Mouse (Mus musculus): ENCODE measurements around the gene Igsf9. TPM values are rescaled to one million over a fixed set of nuclear protein-coding genes. Genes with fewer than 3 reads are reported as not detected.

Gene Igsf9
- polyA plus RNA-seq, 1 experiment, result 0.77 TPM

DNA sequence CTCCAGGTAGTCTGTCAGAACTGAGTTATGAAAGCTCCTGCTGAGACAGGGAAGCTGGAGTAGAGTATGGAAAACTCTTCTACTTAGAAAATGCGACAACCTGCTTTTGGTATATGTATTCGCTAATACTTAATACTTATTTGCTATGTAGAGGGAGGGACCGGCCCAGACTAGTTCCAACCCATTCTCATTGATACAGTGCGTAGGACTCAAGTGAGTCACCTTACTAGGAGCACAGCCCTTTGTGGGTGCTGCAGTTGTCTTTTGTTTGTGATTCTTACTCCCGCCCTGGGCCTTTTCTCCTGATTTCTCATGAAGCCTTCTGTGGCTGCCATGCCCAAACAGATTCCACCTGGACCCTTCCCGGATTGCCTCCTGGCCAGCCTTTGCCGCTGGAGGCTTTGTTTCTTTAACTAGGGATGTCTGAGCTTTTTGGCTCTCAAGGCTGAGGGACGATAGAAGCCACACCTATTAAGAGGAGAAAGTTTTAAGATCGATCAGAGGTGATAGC, 39.6 kb upstream of the Igsf9 start:
- TF ChIP-seq MYOG (IDR thresholded peaks at IDR 0.05; ENCODE audit: control insufficient read depth in 1 of 3, insufficient read depth in 1 of 3, insufficient read length in 2 of 3, low read depth in 2 of 3) (no peak), SRF (IDR thresholded peaks at IDR 0.05; ENCODE audit: control insufficient read depth, insufficient read length, low read depth) (no peak), E2F4 (IDR thresholded peaks at IDR 0.05; ENCODE audit: insufficient read depth) (no peak), TCF12 (IDR thresholded peaks at IDR 0.05; ENCODE audit: insufficient read depth, poor library complexity, severe bottlenecking) (no peak), TCF3 (IDR thresholded peaks at IDR 0.05; ENCODE audit: insufficient read length, low read depth) (no peak), POLR2A (IDR thresholded peaks at IDR 0.05; ENCODE audit: insufficient read length, low read depth) (no peak), POLR2AphosphoS2 (IDR thresholded peaks at IDR 0.05; ENCODE audit: insufficient read length, low read depth) (no peak), MAX (IDR thresholded peaks at IDR 0.05; ENCODE audit: low read depth) (no peak), CEBPB (IDR thresholded peaks at IDR 0.05; ENCODE audit: insufficient read depth, poor library complexity, severe bottlenecking) (no peak), MYOD1 (IDR thresholded peaks at IDR 0.05; ENCODE audit: control insufficient read depth in 1 of 3, insufficient read length in 2 of 3, low read depth in 2 of 3) (no peak), USF1 (IDR thresholded peaks at IDR 0.05; ENCODE audit: low read depth) (no peak), REST (IDR thresholded peaks at IDR 0.05; ENCODE audit: insufficient read depth, insufficient read length) (no peak)
- Histone ChIP-seq H3K4me2 (ENCODE audit: low read depth) (no peak overlapping the region), H3K27me3 (ENCODE audit: control insufficient read depth, insufficient read depth, insufficient read length) (no peaks in the 10 kb centered on the region), H3K79me2 (ENCODE audit: control insufficient read depth, insufficient read depth) (no peaks in the 10 kb centered on the region), H3K36me3 (ENCODE audit: control insufficient read depth, insufficient read depth) (no peaks in the 10 kb centered on the region), H3ac (ENCODE audit: control insufficient read depth, insufficient read length) (no peak overlapping the region), H3K4me3 (no peak overlapping the region)

DNA sequence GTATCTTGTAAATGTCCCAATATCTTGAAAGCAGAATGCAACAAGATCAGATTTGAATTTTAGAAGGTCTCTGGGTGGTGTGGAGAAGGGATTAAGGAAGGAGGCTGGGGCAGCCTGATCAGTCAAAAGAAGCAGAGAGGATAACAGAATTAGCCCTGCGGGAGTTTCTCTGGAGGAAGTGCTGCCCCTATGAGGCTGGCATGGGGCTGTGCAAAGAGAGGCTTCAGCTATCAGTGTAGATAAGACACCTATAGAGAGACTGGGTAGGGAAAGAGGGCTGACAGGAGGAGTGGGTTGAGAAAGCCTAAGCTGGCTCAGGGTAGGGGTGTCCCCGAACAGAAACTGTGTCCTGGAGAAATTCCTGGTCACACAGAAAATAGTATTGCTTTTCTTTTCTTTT, 31.4 kb upstream of the Igsf9 start:
- H3K4me3 ChIP-seq, result no peak overlapping the region
- TF ChIP-seq MYOD1 (IDR thresholded peaks at IDR 0.05; ENCODE audit: control insufficient read depth in 1 of 3, insufficient read length in 2 of 3, low read depth in 2 of 3) (no peak), TCF3 (IDR thresholded peaks at IDR 0.05; ENCODE audit: insufficient read length, low read depth) (no peak), REST (IDR thresholded peaks at IDR 0.05; ENCODE audit: insufficient read depth, insufficient read length) (no peak), E2F4 (IDR thresholded peaks at IDR 0.05; ENCODE audit: insufficient read depth) (no peak), POLR2A (IDR thresholded peaks at IDR 0.05; ENCODE audit: insufficient read length, low read depth) (no peak), MAX (IDR thresholded peaks at IDR 0.05; ENCODE audit: low read depth) (no peak), MYOG (IDR thresholded peaks at IDR 0.05; ENCODE audit: control insufficient read depth in 1 of 3, insufficient read depth in 1 of 3, insufficient read length in 2 of 3, low read depth in 2 of 3) (no peak), TCF12 (IDR thresholded peaks at IDR 0.05; ENCODE audit: insufficient read depth, poor library complexity, severe bottlenecking) (no peak), POLR2AphosphoS2 (IDR thresholded peaks at IDR 0.05; ENCODE audit: insufficient read length, low read depth) (no peak), SRF (IDR thresholded peaks at IDR 0.05; ENCODE audit: control insufficient read depth, insufficient read length, low read depth) (no peak), USF1 (IDR thresholded peaks at IDR 0.05; ENCODE audit: low read depth) (no peak), CEBPB (IDR thresholded peaks at IDR 0.05; ENCODE audit: insufficient read depth, poor library complexity, severe bottlenecking) (no peak)
- peak overlapping the region; percentile 6 for H3K4me2 ChIP-seq (ENCODE audit: low read depth)
- H3K36me3 ChIP-seq (ENCODE audit: control insufficient read depth, insufficient read depth), result no peaks in the 10 kb centered on the region
- no peaks in the 10 kb centered on the region for H3K27me3 ChIP-seq (ENCODE audit: control insufficient read depth, insufficient read depth, insufficient read length)
- no peaks in the 10 kb centered on the region for H3K79me2 ChIP-seq (ENCODE audit: control insufficient read depth, insufficient read depth)
- H3ac ChIP-seq (ENCODE audit: control insufficient read depth, insufficient read length), result no peak overlapping the region

DNA sequence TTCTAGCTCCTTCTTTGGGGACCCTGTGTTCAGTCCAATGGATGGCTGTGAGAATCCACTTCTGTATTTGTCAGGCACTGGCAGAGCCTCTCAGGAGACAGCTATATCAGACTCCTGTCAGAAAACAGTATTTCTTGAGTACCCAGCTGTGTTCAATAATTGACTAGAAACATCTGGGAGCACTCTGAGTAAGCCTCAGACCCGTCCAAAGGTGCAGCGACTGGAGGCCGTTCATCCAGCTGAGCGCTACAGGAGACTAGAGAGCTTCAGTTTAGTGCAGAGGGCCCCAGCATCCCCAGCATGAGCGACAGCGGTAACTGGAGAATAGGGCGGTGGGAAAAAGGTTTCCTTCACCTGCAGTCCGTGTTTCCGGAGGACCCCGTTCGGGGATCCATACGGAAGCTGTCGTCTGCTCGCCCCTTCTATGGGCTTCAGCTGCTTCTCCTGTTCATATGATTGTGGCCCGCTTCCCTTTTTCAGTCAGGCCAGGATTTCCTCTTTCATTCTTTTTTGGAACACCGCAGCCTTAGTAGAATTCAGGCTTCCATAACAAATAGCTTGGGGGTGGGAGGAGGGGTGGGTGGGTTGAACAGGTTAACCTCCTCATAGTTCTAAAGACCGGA, 30.6 kb upstream of the Igsf9 start:
- H3K4me3 ChIP-seq, result no peak overlapping the region
- H3K27me3 ChIP-seq (ENCODE audit: control insufficient read depth, insufficient read depth, insufficient read length), result no peaks in the 10 kb centered on the region
- H3K79me2 ChIP-seq (ENCODE audit: control insufficient read depth, insufficient read depth), result no peaks in the 10 kb centered on the region
- H3K4me2 ChIP-seq (ENCODE audit: low read depth), result no peak overlapping the region
- no peaks in the 10 kb centered on the region for H3K36me3 ChIP-seq (ENCODE audit: control insufficient read depth, insufficient read depth)
- TF ChIP-seq USF1 (IDR thresholded peaks at IDR 0.05; ENCODE audit: low read depth), result no peak
- TF ChIP-seq MAX (IDR thresholded peaks at IDR 0.05; ENCODE audit: low read depth), result no peak
- no peak for TF ChIP-seq REST (IDR thresholded peaks at IDR 0.05; ENCODE audit: insufficient read depth, insufficient read length)
- no peak for TF ChIP-seq CEBPB (IDR thresholded peaks at IDR 0.05; ENCODE audit: insufficient read depth, poor library complexity, severe bottlenecking)
- TF ChIP-seq E2F4 (IDR thresholded peaks at IDR 0.05; ENCODE audit: insufficient read depth), result no peak
- no peak for TF ChIP-seq TCF3 (IDR thresholded peaks at IDR 0.05; ENCODE audit: insufficient read length, low read depth)
- no peak for TF ChIP-seq SRF (IDR thresholded peaks at IDR 0.05; ENCODE audit: control insufficient read depth, insufficient read length, low read depth)
- TF ChIP-seq TCF12 (IDR thresholded peaks at IDR 0.05; ENCODE audit: insufficient read depth, poor library complexity, severe bottlenecking), result no peak
- TF ChIP-seq POLR2A (IDR thresholded peaks at IDR 0.05; ENCODE audit: insufficient read length, low read depth), result no peak
- no peak for TF ChIP-seq POLR2AphosphoS2 (IDR thresholded peaks at IDR 0.05; ENCODE audit: insufficient read length, low read depth)
- no peak for TF ChIP-seq MYOD1 (IDR thresholded peaks at IDR 0.05; ENCODE audit: control insufficient read depth in 1 of 3, insufficient read length in 2 of 3, low read depth in 2 of 3)
- no peak for TF ChIP-seq MYOG (IDR thresholded peaks at IDR 0.05; ENCODE audit: control insufficient read depth in 1 of 3, insufficient read depth in 1 of 3, insufficient read length in 2 of 3, low read depth in 2 of 3)
- no peak overlapping the region for H3ac ChIP-seq (ENCODE audit: control insufficient read depth, insufficient read length)

GRCm38 (mm10) chr1:172452911-172453310, 28.7 kb upstream of the Igsf9 start:
- Histone ChIP-seq H3K36me3 (ENCODE audit: control insufficient read depth, insufficient read depth) (no peaks in the 10 kb centered on the region), H3K27me3 (ENCODE audit: control insufficient read depth, insufficient read depth, insufficient read length) (no peaks in the 10 kb centered on the region), H3K79me2 (ENCODE audit: control insufficient read depth, insufficient read depth) (no peaks in the 10 kb centered on the region), H3ac (ENCODE audit: control insufficient read depth, insufficient read length) (no peak overlapping the region), H3K4me2 (ENCODE audit: low read depth) (no peak overlapping the region), H3K4me3 (no peak overlapping the region)
- no peak for TF ChIP-seq SRF (IDR thresholded peaks at IDR 0.05; ENCODE audit: control insufficient read depth, insufficient read length, low read depth)
- no peak for TF ChIP-seq MYOG (IDR thresholded peaks at IDR 0.05; ENCODE audit: control insufficient read depth in 1 of 3, insufficient read depth in 1 of 3, insufficient read length in 2 of 3, low read depth in 2 of 3)
- TF ChIP-seq E2F4 (IDR thresholded peaks at IDR 0.05; ENCODE audit: insufficient read depth), result no peak
- no peak for TF ChIP-seq CEBPB (IDR thresholded peaks at IDR 0.05; ENCODE audit: insufficient read depth, poor library complexity, severe bottlenecking)
- TF ChIP-seq REST (IDR thresholded peaks at IDR 0.05; ENCODE audit: insufficient read depth, insufficient read length), result no peak
- TF ChIP-seq MYOD1 (IDR thresholded peaks at IDR 0.05; ENCODE audit: control insufficient read depth in 1 of 3, insufficient read length in 2 of 3, low read depth in 2 of 3), result no peak
- no peak for TF ChIP-seq TCF3 (IDR thresholded peaks at IDR 0.05; ENCODE audit: insufficient read length, low read depth)
- no peak for TF ChIP-seq USF1 (IDR thresholded peaks at IDR 0.05; ENCODE audit: low read depth)
